Mouse (Mus musculus): ENCODE measurements around the gene Ano4. TPM values are rescaled to one million over a fixed set of nuclear protein-coding genes. Genes with fewer than 3 reads are reported as not detected.

Ano4 gene
- 0.80 and 0.95 TPM in 2 replicates for total RNA-seq (2012; rRNA removed)

DNA sequence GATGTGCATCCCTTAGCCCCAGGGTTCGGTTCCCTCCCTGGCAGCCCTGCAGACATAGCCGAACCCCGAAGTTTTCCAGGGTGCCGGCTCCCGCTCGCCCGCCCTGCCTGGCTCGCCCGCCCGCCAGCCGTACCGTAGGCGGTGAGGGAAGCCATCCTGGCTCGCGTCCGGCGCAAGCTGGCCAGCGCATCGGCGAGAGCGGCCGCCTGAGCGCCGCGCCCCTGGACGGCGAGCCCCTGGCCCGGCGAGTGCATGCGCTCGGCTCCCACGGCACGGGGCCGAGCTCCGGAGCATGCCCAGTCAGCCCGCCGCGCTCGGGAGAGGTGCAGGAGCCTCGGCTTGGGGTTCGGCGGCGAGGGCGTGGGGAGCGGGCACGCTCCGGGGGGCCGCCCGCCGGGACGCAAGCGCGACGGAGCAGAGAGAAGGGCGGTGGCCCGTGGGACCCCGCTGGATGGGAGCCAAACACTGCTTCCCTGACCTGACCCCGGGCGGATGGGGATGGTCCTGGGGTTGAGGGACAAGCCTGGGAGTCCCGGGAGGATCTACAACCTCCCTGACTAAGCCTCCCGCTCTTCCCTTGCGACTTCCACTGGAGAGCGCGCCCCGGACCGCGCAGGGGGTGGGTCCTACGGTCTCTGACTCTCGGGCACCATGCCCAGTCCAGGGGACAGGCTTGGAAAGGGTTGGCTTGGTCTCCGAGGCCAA is at the start of gene Ano4:
Gene Ano4 (minus strand): TSS at position 272 of the 705 bp plus-strand sequence.
- H3K4me3 ChIP-seq (ENCODE audit: insufficient read depth in 1 of 2, low read depth in 1 of 2, low read length in 2 of 2, poor library complexity in 1 of 2, severe bottlenecking in 1 of 2): peak within 1 kb of the TSS; percentile 72 to 74
- DNase-seq (ENCODE audit: low read depth, low spot score): no peak
- H3K9ac ChIP-seq (ENCODE audit: insufficient read depth, low read depth, low read length, poor library complexity, severe bottlenecking): peak within 1 kb of the TSS; percentile 60
- TF ChIP-seq CHD2 (IDR thresholded peaks at IDR 0.05; ENCODE audit: low read depth, low read length) (no peak), ZNF384 (IDR thresholded peaks at IDR 0.05; ENCODE audit: low read depth, low read length) (no peak), MAFK (IDR thresholded peaks at IDR 0.05; ENCODE audit: insufficient read depth, low read depth, low read length) (no peak), HCFC1 (IDR thresholded peaks at IDR 0.05; ENCODE audit: borderline replicate concordance, insufficient read depth, low read length) (no peak), ZC3H11A (IDR thresholded peaks at IDR 0.05; ENCODE audit: borderline replicate concordance, low read depth, low read length) (no peak)
- H3K27ac ChIP-seq (ENCODE audit: insufficient read depth, low read depth, low read length, poor library complexity, severe bottlenecking): no peak within 1 kb of the TSS
- H3K4me1 ChIP-seq (ENCODE audit: control insufficient read depth in 2 of 2, insufficient read depth in 2 of 2, low read length in 2 of 2, poor library complexity in 1 of 2): peaks cover 0 to 4% of the 10 kb centered on the region in 2 experiments; a peak in 3 of 4 replicates
- H3K36me3 ChIP-seq (ENCODE audit: control insufficient read depth, insufficient read depth, low read length, poor library complexity, severe bottlenecking): no peaks in the 10 kb centered on the region
- in situ Hi-C loops (cut with MboI; ENCODE audit: low sequenced_read_pairs in 2 of 2, unreplicated experiment in 2 of 2): loop anchor here in 1 of 2 experiments (25.0 kb wide), 1 partner anchor 293 kb away; no protein-coding TSS in a partner anchor
- H3K9me3 ChIP-seq (ENCODE audit: control insufficient read depth, insufficient read depth, low read depth, low read length): no peaks in the 10 kb centered on the region

DNA sequence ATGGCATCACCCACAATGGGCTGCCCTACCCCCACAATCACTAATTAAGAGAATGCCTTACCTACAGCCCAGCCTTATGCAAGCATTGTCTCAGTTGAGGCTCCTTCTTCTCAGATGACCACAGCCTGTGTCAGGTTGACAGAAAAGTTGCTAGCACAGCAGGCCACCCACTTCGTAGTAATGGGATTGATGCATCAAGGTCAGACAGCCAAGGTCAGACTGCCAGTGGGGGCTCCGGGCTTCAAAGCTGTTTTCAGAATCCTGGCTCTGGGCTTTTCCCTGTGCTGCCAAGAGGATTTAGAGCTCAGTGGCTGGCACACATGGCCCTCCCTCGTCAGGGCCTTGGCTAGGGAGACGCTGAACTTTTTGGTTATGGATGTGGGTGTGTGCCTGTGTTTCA is 48.1 kb upstream of the Ano4 start:
- TF ChIP-seq CHD2 (IDR thresholded peaks at IDR 0.05; ENCODE audit: low read depth, low read length) (no peak), ZC3H11A (IDR thresholded peaks at IDR 0.05; ENCODE audit: borderline replicate concordance, low read depth, low read length) (no peak), ZNF384 (IDR thresholded peaks at IDR 0.05; ENCODE audit: low read depth, low read length) (no peak), MAFK (IDR thresholded peaks at IDR 0.05; ENCODE audit: insufficient read depth, low read depth, low read length) (no peak), HCFC1 (IDR thresholded peaks at IDR 0.05; ENCODE audit: borderline replicate concordance, insufficient read depth, low read length) (no peak)
- H3K4me3 ChIP-seq (ENCODE audit: insufficient read depth in 1 of 2, low read depth in 1 of 2, low read length in 2 of 2, poor library complexity in 1 of 2, severe bottlenecking in 1 of 2): no peak overlapping the region
- H3K9me3 ChIP-seq (ENCODE audit: control insufficient read depth, insufficient read depth, low read depth, low read length): no peaks in the 10 kb centered on the region
- H3K4me1 ChIP-seq (ENCODE audit: control insufficient read depth in 2 of 2, insufficient read depth in 2 of 2, low read length in 2 of 2, poor library complexity in 1 of 2): peaks cover 2 to 6% of the 10 kb centered on the region in 2 experiments; a peak in 3 of 4 replicates
- H3K9ac ChIP-seq (ENCODE audit: insufficient read depth, low read depth, low read length, poor library complexity, severe bottlenecking): no peak overlapping the region
- no peaks in the 10 kb centered on the region for H3K36me3 ChIP-seq (ENCODE audit: control insufficient read depth, insufficient read depth, low read length, poor library complexity, severe bottlenecking)
- H3K27ac ChIP-seq (ENCODE audit: insufficient read depth, low read depth, low read length, poor library complexity, severe bottlenecking): no peak overlapping the region
- DNase-seq (ENCODE audit: low read depth, low spot score): no peak
- in situ Hi-C loops (cut with MboI; ENCODE audit: low sequenced_read_pairs in 2 of 2, unreplicated experiment in 2 of 2): no loop called here

- Histone ChIP-seq H3K9ac (ENCODE audit: insufficient read depth, low read depth, low read length, poor library complexity, severe bottlenecking) (no peak overlapping the region), H3K36me3 (ENCODE audit: control insufficient read depth, insufficient read depth, low read length, poor library complexity, severe bottlenecking) (no peaks in the 10 kb centered on the region), H3K27ac (ENCODE audit: insufficient read depth, low read depth, low read length, poor library complexity, severe bottlenecking) (no peak overlapping the region), H3K4me3 (ENCODE audit: insufficient read depth in 1 of 2, low read depth in 1 of 2, low read length in 2 of 2, poor library complexity in 1 of 2, severe bottlenecking in 1 of 2) (no peak overlapping the region), H3K9me3 (ENCODE audit: control insufficient read depth, insufficient read depth, low read depth, low read length) (no peaks in the 10 kb centered on the region), H3K4me1 (ENCODE audit: control insufficient read depth in 2 of 2, insufficient read depth in 2 of 2, low read length in 2 of 2, poor library complexity in 1 of 2) (peaks cover 2 to 6% of the 10 kb centered on the region in 2 experiments; a peak in 3 of 4 replicates)
- 0 out of 2 replicates have a peak, but pooled peaks have one; percentile 5 for TF ChIP-seq ZNF384 (IDR thresholded peaks at IDR 0.05; ENCODE audit: low read depth, low read length)
- no peak for TF ChIP-seq HCFC1 (IDR thresholded peaks at IDR 0.05; ENCODE audit: borderline replicate concordance, insufficient read depth, low read length)
- no peak for TF ChIP-seq CHD2 (IDR thresholded peaks at IDR 0.05; ENCODE audit: low read depth, low read length)
- TF ChIP-seq MAFK (IDR thresholded peaks at IDR 0.05; ENCODE audit: insufficient read depth, low read depth, low read length): no peak
- TF ChIP-seq ZC3H11A (IDR thresholded peaks at IDR 0.05; ENCODE audit: borderline replicate concordance, low read depth, low read length): no peak
- DNase-seq (ENCODE audit: low read depth, low spot score): no peak
- in situ Hi-C loops (cut with MboI; ENCODE audit: low sequenced_read_pairs in 2 of 2, unreplicated experiment in 2 of 2): no loop called here
These were observed 47.1 kb upstream of the Ano4 start for GRCm38 (mm10) chr10:89391571-89392163.

DNA sequence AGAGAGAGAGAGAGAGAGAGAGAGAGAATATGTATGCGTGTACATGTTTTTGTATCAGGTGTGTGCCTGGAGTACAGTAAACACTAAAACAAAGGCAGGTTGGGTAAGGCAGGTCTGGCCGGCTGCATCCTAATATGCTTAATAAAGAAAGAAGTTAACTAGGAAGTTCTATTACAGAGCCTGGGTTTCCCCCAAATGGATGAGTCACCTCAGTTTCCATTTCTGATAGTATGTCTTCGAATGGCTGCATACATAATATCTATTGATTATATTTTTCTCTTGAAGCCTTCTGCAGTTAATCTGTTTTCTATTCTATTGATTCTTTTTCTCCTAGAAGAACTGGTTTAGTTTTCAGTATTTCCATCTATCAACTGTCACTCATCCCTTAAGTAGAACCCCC is 41.9 kb upstream of the Ano4 start:
- TF ChIP-seq CHD2 (IDR thresholded peaks at IDR 0.05; ENCODE audit: low read depth, low read length) (no peak), MAFK (IDR thresholded peaks at IDR 0.05; ENCODE audit: insufficient read depth, low read depth, low read length) (no peak), HCFC1 (IDR thresholded peaks at IDR 0.05; ENCODE audit: borderline replicate concordance, insufficient read depth, low read length) (no peak), ZNF384 (IDR thresholded peaks at IDR 0.05; ENCODE audit: low read depth, low read length) (no peak)

More for the DNA sequence above, 41.9 kb upstream of the Ano4 start:
- no peak overlapping the region for H3K9ac ChIP-seq (ENCODE audit: insufficient read depth, low read depth, low read length, poor library complexity, severe bottlenecking)
- H3K27ac ChIP-seq (ENCODE audit: insufficient read depth, low read depth, low read length, poor library complexity, severe bottlenecking): no peak overlapping the region
- in situ Hi-C loops (cut with MboI; ENCODE audit: low sequenced_read_pairs in 2 of 2, unreplicated experiment in 2 of 2): no loop called here
- no peaks in the 10 kb centered on the region for H3K36me3 ChIP-seq (ENCODE audit: control insufficient read depth, insufficient read depth, low read length, poor library complexity, severe bottlenecking)
- DNase-seq (ENCODE audit: low read depth, low spot score): no peak
- H3K4me1 ChIP-seq (ENCODE audit: control insufficient read depth in 2 of 2, insufficient read depth in 2 of 2, low read length in 2 of 2, poor library complexity in 1 of 2): no peaks in the 10 kb centered on the region
- no peak overlapping the region for H3K4me3 ChIP-seq (ENCODE audit: insufficient read depth in 1 of 2, low read depth in 1 of 2, low read length in 2 of 2, poor library complexity in 1 of 2, severe bottlenecking in 1 of 2)
- no peaks in the 10 kb centered on the region for H3K9me3 ChIP-seq (ENCODE audit: control insufficient read depth, insufficient read depth, low read depth, low read length)
